Mouse (Mus musculus) lung, postnatal 10 days (tissue): ENCODE results near the gene Fbxl18.
A peak's percentile ranks its signal among the peaks of the same experiment; 100 is the strongest.

Experiments
- DNase-seq: peaks from one replicate; pipeline ENCODE4 v3.0.0; 2021

Gene Fbxl18

DNA sequence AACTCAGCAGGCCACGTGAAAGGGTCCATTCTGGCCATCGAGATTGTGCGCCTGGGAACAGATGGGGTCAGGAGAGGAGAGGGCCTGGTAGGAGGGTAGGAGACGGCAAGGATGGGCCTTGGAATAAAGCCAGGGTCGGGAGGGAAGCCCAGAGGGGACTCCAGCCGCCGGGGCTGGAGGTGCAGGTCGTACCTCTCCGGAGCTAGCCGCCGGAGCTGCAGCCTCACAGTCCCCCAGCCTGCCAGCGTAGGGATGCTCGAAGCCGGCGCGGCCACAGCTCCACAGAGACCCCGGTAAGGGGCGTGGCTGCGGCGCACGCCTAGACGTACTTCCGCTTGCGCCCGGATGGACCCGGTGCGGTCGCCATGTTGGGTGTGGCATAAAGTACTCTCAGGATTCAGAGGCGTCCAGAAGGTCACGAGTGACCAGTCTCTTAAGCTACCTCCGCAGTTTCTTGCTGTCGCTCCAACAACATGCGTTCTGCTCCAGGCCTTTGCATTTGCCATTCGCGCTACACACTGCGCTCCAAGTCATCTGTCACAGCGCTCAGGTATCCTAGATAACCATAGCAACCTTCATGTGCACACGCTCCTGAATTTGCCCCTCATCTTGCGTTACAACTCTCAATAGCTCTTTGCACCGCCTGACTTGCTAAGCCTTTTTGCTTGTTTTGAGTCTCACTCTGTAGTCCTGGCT is at the start of gene Fbxl18:
Fbxl18 (minus strand) TSS at position 504 of the 696 bp plus-strand sequence.
- peak; percentile 95 for DNase-seq

GRCm38 (mm10) chr5:142940393-142940792 is 45.2 kb upstream of the Fbxl18 start:
- no peak for DNase-seq

GRCm38 (mm10) chr5:142937956-142938727 is 42.9 kb upstream of the Fbxl18 start:
- DNase-seq = peak; percentile 78

DNA sequence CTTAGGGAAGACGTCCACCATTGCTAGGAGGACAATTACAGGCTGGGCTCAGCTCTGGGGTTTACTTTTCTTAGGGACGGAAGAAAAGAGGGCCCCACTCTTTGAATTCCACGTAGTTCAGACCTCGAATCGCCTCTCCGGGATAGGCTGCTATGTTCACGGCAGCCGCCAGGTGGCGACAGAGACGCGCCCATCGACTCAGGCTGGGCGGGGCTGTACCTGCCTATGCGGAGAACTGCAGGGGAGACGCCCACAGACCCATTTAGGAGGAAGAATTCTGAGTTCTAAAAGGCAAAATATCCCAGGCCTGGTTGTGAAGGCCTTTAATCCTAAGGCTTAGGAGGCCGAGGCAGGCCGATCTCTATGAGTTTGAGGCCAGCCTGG is 41.1 kb upstream of the Fbxl18 start:
- peak; percentile 86 for DNase-seq

DNA sequence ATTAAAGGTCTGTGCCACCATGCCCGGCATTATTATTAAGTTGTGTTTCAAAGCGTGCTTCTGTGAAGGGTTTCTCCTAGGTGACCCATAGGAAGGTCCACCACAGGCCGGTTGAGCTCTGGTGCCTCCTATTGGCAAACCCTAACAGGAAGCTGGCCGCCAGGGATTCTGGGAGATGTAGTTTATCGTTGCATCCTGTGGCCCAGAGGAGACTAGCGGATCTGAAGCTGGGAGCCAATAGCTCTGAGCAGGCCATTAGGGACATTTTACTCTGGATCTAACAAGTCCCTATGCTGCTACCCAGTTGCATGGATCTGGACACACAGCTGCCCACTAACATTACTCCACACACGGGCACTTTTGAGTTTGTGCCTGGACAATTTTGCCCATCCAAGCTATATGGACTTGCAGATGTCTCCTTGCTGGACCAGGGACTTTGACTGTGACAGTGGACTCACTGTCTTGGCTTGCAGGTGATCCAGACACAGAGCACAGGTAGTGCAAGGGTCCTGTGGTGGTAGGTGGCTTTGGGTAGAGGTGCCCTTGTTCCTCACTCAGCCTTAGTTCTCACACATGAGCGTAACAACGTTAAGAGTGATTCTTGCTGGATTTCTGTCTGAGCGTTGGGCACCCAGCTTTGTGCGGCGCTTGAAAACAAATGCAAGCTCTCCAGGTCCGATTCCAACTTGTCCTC is 40.6 kb upstream of the Fbxl18 start:
- DNase-seq = peak; percentile 90

DNA sequence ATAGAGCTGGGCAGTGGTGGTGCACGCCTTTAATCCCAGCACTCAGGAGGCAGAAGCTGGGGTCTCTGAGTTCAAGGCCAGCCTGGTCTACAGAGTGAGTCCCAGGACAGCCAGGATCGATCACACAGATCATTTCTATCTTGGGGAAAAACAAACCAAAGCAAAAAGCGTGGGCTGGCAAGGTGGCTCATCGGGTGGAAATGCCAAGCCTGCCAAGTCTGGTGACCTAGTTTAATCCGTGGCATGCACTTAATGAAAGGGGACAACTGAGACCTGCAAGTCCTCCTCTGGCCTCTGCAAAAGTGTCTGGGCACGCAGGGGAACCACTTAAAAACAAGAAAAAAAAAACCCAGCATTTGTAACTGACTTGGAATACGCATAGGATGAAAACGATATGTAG is 37.5 kb upstream of the Fbxl18 start:
- no peak for DNase-seq

GRCm38 (mm10) chr5:142932084-142932685 is 37.0 kb upstream of the Fbxl18 start:
- DNase-seq = peak; percentile 92

DNA sequence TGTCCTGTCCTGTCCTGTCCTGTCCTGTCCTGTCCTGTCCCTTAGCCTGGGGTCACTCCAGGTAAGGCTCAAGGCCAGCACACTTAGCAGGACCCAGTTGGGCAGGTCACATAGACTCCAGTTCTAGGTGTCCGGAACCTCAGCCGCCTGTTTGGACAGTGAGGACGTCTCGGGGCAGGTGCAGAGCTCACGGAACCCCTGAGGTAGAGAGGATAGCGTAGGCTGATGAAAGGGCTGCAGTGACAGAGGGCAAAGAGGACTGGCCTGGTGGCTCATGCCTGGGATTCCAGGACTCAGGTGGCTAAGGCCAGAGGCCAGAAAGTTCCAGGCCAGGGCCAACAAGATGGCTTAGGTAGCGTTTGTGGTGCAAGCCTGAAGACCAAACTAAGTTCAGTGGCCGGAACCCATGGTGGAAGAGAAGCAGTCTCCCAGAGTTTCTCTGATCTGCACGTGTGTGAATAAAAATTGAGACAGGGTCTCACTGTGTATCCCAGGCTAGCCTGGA is 36.1 kb upstream of the Fbxl18 start:
- no peak for DNase-seq

- DNase-seq = no peak
Measured at GRCm38 (mm10) chr5:142929400-142929752, 34.2 kb upstream of the Fbxl18 start.

DNA sequence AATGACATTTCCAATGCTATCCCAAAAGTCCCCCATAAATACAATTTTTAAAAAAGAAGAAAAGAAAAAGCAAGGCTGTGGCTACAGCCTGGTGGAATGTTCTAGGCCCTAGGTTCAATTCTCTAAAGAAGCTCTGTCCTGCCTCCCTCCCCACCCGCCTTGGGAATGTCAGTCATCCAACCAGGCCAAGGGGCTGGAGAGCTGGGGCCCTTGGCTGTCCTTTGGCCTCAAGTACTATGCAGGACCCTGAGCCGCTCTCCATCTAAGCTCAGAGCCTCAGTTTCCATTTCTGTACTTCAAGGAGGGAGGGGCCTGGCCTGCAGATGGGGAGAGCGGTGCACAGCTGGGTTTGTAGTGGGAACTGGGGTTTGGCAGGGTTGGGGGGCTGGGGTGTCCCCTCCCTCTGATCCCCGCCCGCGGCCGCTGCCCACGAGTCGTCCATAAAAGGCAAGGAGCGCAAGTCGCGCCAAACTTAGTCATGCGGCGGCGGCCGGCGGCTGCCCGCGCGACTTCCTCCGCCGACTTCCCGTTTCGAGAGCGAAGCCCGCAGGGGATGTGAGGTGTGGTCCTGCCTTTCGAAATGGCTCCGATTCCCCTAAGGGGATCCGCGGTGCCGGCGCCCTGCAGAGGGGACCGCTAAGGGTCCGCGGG is 33.7 kb upstream of the Fbxl18 start:
- peak; percentile 88 for DNase-seq

GRCm38 (mm10) chr5:142927341-142927930 is 32.2 kb upstream of the Fbxl18 start:
- no peak for DNase-seq

DNA sequence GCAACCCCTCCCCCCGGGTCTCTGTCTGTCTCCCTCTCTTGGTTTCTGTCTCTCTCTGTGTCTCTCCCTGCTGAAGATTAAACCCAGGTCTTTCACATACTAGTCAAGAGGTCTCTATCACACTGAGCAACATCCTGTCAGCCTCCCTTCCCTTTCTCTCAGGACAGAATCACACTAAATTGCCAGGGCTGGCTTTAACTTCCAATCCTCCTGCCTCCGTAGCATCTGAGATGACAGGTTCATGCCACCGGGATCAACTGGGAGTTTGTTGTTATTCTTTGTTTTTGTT is 31.7 kb upstream of the Fbxl18 start:
- DNase-seq = no peak

- DNase-seq = peak; percentile 92
Measured at GRCm38 (mm10) chr5:142926204-142926939, 31.2 kb upstream of the Fbxl18 start.

DNA sequence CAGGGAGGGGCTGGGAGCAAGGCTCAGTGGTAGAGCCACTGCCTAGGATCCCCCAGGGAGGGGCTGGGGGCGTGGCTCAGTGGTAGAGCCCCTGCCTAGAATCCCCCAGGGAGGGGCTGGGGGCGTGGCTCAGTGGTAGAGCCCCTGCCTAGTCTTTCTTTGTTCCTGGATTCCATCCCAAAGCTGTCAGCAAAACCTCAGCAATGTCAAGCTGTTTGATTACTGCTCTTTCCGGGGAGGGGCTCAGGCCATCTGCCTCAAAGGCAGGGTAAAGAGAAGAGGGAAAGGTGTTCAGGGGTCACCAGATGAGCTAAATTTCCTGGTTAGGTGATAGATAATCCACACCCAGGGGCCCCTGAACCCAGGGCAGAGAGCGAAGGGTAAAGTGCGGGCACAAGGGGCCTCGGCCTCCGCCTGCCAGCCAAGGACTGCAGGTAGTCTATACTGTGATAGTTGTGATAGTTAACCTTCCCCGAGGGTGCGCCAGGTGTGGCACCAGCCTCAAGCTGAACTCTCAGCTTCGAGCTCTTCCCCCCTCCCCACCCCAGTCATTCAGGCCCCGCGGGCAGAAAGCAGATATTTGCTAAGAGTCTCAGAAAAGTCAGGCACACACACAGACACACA is 29.2 kb upstream of the Fbxl18 start:
- no peak for DNase-seq

DNA sequence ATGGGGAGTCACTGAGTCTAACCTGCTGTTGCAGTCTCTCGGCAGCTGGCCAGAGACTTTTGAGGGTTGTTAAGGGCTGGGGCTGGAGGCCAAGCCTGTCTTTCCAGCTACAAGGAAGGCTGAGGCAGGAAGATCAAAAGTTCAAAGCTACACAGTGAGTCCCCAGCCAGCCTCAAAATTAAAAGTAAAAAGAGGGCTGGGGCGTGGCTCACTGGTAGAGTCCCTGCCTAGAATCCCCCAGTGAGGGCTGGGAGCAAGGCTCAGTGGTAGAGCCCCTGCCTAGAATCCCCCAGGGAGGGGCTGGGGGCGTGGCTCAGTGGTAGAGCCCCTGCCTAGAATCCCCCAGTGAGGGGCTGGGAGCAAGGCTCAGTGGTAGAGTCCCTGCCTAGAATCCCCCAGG is 28.6 kb upstream of the Fbxl18 start:
- DNase-seq = no peak

DNA sequence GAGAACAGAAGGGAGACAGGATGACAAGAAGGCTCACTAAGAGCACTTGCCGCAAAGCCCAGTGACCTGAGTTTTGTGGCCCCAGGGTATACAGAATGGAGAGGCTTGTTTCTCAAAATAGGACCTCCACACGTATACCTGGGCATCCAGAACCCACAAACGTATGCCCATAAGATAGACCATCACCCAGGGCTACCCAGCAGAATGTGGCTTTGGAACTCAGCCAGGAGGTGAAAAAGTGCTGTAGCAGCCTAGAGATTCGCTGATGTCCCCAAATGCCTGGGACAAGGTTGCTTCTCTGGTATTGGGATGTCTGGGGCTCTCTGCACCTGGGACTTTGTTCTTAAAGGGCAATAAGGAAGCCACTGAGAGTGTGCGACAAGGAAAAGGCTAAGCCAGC is 27.0 kb upstream of the Fbxl18 start:
- DNase-seq = no peak

- no peak for DNase-seq
Measured at GRCm38 (mm10) chr5:142921074-142921459, 25.8 kb upstream of the Fbxl18 start.

GRCm38 (mm10) chr5:142920311-142921073 is 25.3 kb upstream of the Fbxl18 start:
- DNase-seq = peak; percentile 92

GRCm38 (mm10) chr5:142917402-142917801 is 22.2 kb upstream of the Fbxl18 start:
- no peak for DNase-seq

GRCm38 (mm10) chr5:142916593-142916992 is 21.4 kb upstream of the Fbxl18 start:
- DNase-seq = no peak

DNA sequence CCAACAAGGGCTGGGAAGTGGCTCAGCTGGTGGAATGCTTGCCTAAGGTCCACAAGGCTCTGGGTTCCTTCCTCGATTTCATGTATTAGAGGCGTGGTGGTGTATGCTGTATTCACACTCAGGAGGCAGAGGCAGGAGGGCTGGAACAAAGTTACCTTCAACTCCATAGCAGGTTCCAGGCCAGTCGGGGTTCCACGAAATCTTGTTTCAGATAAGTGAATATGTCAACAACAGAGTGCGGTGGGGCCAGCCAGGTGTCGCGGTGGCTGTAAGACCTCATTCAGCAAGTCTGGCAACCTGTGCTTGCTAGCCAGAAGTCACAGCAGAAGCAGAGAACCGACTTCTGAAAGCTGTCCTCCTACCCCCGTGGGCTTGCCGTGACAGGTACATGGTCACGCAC is 20.0 kb upstream of the Fbxl18 start:
- no peak for DNase-seq
